Mouse (Mus musculus): Measurements from ENCODE around the gene Tmem132c.

Gene Tmem132c

GRCm38 (mm10) chr5:127241136-127241924, at the start of gene Tmem132c:
Tmem132c (plus strand) TSS chr5:127241808.
- peak; percentile 47 to 62 for DNase-seq (ENCODE audit: low spot score in 2 of 2)

GRCm38 (mm10) chr5:127191881-127192280, 49.7 kb upstream of the Tmem132c start:
- no peak for DNase-seq (ENCODE audit: low spot score in 2 of 2)

- no peak for DNase-seq (ENCODE audit: low spot score in 2 of 2)
Observed at GRCm38 (mm10) chr5:127198850-127199249, 42.8 kb upstream of the Tmem132c start.

GRCm38 (mm10) chr5:127204881-127205280, 36.7 kb upstream of the Tmem132c start:
- DNase-seq (ENCODE audit: low spot score in 2 of 2): no peak

- DNase-seq (ENCODE audit: low spot score in 2 of 2): no peak
Observed at GRCm38 (mm10) chr5:127216389-127216788, 25.2 kb upstream of the Tmem132c start.

GRCm38 (mm10) chr5:127217725-127218124, 23.9 kb upstream of the Tmem132c start:
- no peak for DNase-seq (ENCODE audit: low spot score in 2 of 2)

GRCm38 (mm10) chr5:127227929-127228595, 13.5 kb upstream of the Tmem132c start:
- no peak for DNase-seq (ENCODE audit: low spot score in 2 of 2)

GRCm38 (mm10) chr5:127234715-127235114, 6.9 kb upstream of the Tmem132c start:
- no peak for DNase-seq (ENCODE audit: low spot score in 2 of 2)

GRCm38 (mm10) chr5:127235203-127235602, 6.4 kb upstream of the Tmem132c start:
- DNase-seq (ENCODE audit: low spot score in 2 of 2): peak; percentile 29 to 61

- no peak for DNase-seq (ENCODE audit: low spot score in 2 of 2)
Observed at GRCm38 (mm10) chr5:127239706-127240105, 1.9 kb upstream of the Tmem132c start.

- DNase-seq (ENCODE audit: low spot score in 2 of 2): no peak
Observed at GRCm38 (mm10) chr5:127240646-127241045, 962 bp upstream of the Tmem132c start.

- DNase-seq (ENCODE audit: low spot score in 2 of 2): no peak
Observed at GRCm38 (mm10) chr5:127241925-127242762, 536 bp downstream of the Tmem132c start.

- no peak for DNase-seq (ENCODE audit: low spot score in 2 of 2)
Observed at GRCm38 (mm10) chr5:127242763-127243160, 1.2 kb downstream of the Tmem132c start.

GRCm38 (mm10) chr5:127243209-127243608, 1.6 kb downstream of the Tmem132c start:
- DNase-seq (ENCODE audit: low spot score in 2 of 2): no peak

- no peak for DNase-seq (ENCODE audit: low spot score in 2 of 2)
Observed at GRCm38 (mm10) chr5:127243611-127244010, 2.0 kb downstream of the Tmem132c start.

- no peak for DNase-seq (ENCODE audit: low spot score in 2 of 2)
Observed at GRCm38 (mm10) chr5:127253263-127253662, 11.7 kb downstream of the Tmem132c start.

- DNase-seq (ENCODE audit: low spot score in 2 of 2): no peak
Observed at GRCm38 (mm10) chr5:127256947-127257610, 15.5 kb downstream of the Tmem132c start.

- DNase-seq (ENCODE audit: low spot score in 2 of 2): no peak
Observed at GRCm38 (mm10) chr5:127262136-127262535, 20.5 kb downstream of the Tmem132c start.

- no peak for DNase-seq (ENCODE audit: low spot score in 2 of 2)
Observed at GRCm38 (mm10) chr5:127271145-127271544, 29.5 kb downstream of the Tmem132c start.

GRCm38 (mm10) chr5:127279462-127279861, 37.9 kb downstream of the Tmem132c start:
- DNase-seq (ENCODE audit: low spot score in 2 of 2): no peak

- no peak for DNase-seq (ENCODE audit: low spot score in 2 of 2)
Observed at GRCm38 (mm10) chr5:127281186-127281585, 39.6 kb downstream of the Tmem132c start.

All from urinary bladder, adult 18-20 months (tissue).